Mouse (Mus musculus): ENCODE measurements at regions not wholly inside any gene's neighbourhood (a gene's known extent, or its start where the extent isn't known, plus 50 kb on each side); places are given as distances from the start of the nearest gene placed in this dataset.
A peak's percentile ranks its signal among the peaks of the same experiment; 100 is the strongest.

DNA sequence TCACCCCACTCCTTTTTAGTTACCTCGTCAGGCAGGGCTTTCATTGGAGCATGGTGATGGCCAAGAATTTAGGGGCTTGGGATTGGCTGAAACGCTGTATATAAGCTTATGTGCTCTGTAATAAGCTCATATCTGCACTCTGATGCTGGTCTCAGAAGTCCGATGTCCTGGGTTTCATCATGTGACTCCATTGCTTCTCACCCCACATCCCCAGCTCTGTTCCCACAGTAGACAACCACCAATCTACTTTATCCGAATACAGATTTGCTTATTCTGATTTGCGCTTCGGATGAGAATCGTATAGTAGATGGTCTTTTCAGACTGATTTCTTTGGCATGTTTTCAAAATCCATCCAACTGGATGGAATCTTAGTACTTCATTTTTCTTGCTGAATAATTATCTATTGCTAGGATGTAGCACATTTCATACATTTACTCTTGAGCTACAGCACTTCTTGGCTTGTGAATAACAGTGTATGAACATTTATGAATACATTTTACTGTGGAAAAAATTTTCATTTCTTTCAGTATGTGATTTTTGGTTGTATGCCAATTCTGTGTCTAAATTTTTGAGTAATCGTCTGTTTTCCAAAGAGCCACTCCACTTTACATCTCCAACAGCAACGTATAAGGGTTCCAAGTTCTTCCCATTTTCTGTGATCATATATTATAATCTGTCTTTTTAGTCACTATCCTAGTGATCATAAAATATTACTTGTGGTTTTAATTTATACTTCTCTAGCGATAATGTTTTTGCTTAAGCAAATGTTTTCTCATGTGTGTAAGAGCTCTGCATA, 185.7 kb downstream of the Hace1 start:
- no peak for DNase-seq (ENCODE audit: low spot score)

DNA sequence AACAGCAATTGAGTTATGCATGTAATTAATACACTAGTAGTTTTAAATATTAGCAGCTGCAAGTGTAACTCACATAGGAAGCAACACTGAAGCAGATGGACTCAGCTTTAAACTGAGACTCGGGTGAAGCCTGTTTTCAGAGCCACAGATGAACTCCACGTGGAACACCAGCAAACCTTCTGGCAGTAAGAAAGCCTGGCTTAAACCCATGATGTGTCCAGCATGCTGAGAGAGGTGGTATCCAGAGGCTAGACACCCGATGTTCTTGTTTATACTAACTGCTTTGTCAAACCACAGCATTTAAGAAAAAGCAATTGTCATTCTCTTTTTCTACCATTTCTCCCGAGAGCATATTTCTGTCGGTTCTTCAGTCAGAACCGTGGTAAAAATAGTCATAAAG, 202.1 kb downstream of the Hace1 start:
- DNase-seq (ENCODE audit: low spot score), result no peak

DNA sequence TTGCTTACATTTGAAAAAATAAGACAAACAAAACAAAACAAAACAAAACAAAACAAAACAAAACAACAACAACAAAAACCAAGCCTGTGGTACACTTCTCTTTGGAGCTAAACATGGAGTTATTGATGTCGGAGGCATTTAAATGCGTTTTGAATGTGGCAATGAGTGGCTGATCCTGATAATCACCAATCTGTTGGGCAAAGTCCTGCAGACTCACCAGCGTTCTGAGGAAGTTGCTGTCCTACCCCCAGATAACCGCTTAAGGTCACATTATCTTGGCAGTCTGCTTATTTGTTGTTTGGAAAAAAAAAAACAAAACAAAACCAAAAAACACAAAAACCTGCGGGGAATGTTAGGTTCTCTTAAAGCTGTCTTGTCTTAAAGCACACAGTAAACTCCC, 205.4 kb downstream of the Hace1 start:
- DNase-seq (ENCODE audit: low spot score), result no peak

DNA sequence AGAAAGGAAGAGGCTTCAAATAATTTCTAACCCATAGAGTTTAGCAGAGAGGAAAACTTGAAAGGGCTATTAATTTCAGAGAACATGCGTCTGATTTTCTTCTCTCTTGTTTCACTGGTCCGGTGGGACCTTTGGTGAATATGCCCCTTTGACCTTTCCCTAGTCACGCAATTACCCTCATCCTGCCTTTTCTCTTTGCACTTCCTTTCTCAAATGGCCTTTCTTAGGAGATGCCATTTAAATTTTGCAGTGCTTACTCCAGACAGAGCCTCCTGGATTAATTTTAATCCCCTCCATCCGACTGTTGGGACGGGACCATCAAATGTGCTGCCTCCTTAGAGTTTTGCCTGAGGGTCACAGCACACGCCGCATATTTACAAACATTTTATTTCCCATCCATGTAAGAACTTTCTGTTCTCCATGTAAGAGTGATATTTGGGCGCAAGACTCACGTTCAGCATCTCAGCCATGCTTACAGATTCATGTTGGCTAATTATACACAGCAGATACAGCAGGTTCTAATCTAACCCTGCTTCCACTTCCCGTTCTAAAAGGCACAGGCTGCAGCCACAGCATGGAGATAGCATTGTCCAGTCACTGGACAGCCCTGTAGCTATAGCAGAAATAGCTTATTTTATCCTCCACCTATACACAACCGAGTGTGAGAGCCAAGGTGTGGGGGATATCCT, 206.0 kb downstream of the Hace1 start:
- DNase-seq (ENCODE audit: low spot score), result no peak

DNA sequence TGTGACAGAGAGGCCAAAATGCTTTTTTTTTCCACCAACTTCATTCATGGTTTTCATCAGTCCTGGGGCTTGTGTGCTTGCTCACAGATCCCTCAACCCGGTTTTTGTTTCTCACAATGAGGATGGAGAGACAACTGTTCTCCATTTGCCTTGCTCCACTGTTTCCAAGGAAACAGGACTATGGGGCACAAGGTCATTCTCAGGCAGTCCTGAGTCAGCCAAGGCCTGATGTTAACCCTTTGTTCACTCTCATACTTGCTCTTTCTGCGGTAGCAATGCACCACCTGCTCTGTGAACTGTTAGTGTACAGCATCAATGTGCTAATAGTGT, 206.5 kb downstream of the Hace1 start:
- DNase-seq (ENCODE audit: low spot score), result no peak

DNA sequence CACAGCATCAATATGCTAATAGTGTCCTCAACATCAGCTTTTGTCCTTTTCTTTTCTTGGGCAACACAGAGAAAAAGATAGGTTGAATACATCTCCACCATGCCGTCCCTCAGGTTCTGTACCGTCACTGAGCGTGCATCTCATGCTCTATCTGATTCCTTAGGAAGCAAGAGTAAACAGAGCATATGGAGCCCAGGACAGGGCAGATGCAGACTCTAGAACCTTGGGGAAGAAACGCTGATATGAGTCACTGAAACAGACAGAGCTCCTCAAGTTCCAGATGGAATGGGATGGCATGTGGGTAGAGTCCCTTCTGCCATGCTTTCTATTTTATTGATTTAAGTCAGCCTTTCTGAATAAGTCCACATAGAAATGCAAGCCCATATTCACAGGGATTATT, 206.9 kb downstream of the Hace1 start:
- no peak for DNase-seq (ENCODE audit: low spot score)

DNA sequence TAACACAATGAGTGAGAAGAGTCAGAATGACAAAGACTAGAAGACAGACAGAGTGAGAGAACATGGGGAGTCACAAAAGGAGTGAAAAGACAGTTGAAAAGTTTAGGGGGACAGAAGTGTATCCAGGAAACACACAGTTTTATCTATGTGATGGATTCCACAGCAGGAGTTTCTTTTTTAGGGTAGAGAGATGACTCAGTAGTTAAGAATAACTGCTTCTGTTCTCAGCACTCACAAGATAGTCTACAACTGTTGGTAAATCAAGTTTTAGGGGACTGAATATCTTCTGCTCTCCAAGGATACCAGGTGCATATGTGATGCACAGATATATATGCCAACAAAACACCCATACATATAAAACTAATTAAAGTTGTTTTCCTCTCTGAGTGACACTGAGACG, 210.7 kb downstream of the Hace1 start:
- DNase-seq (ENCODE audit: low spot score), result no peak

DNA sequence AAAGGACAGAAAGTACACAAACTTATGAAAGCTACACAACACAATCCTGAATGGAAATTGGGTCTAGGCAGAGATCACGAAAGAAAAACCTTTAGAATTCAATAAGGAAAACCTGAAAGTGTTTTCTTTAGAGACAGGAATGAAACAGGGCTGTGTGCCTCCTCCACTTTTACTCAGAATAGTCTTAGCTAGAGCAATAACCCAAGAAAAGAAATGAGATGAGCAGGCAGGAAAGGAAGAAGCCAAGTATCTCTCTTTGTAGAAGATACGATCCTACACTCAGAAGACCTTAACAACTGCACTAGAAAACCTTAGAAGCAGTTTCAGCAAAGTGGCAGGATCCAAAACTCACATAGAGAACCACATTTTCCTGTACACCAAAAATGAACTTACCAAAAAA, 218.0 kb downstream of the Hace1 start:
- DNase-seq (ENCODE audit: low spot score), result no peak

DNA sequence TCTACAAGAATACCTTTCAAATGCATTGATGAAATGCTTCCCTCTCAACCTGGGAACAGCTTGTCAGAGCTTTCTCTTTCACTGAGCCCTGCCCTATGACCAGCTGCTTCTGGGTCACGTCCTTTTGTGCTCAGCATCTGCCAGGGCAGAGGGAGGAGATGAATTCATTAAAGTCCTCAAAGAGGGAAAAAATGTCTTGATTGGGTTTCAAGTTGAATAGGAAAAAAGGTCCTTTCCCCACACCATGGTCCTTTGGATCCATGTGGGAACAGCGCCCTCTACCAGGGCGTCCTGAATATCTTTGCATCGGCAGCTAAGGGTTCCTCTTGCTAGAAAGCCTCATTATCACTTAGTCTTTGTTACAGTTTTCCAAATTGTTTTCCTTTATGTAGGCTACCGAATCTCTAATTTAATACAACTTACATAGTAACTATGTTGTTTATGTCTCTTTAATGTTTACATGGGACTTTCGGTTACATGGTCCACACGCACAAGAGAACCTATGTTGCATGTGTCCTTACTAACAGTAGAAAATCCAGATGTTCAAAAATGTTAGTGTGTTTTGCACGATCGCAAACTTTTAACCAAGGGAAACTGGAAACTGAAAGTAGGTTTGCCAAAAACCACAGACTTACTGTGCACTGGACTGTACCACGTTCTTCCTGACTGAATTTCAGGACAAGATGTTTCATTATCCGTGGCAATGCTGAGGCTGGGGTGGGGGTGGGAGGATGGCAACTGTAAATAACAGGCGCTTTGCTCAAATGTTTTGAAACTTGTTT, 222.6 kb downstream of the Hace1 start:
- peak; percentile 15 for DNase-seq (ENCODE audit: low spot score)

DNA sequence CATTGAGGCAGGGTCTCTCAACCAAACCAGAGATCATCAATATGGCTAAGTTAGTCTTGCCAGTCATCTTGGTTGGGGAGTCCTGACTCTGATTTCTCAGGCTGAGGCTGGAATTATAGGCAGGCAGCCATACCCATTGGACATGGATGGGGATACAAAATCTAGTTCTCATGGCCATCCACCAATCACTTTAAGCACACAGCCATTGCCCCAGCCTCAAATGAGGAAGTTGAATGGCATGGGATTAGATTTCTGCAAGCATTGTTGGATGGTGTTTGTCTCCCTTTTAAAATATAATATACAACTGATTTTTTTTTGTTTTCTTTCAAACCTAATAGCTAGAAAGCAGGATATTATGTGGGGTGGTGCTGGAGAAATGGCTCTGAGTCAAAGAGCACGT, 223.8 kb downstream of the Hace1 start:
- DNase-seq (ENCODE audit: low spot score), result no peak

DNA sequence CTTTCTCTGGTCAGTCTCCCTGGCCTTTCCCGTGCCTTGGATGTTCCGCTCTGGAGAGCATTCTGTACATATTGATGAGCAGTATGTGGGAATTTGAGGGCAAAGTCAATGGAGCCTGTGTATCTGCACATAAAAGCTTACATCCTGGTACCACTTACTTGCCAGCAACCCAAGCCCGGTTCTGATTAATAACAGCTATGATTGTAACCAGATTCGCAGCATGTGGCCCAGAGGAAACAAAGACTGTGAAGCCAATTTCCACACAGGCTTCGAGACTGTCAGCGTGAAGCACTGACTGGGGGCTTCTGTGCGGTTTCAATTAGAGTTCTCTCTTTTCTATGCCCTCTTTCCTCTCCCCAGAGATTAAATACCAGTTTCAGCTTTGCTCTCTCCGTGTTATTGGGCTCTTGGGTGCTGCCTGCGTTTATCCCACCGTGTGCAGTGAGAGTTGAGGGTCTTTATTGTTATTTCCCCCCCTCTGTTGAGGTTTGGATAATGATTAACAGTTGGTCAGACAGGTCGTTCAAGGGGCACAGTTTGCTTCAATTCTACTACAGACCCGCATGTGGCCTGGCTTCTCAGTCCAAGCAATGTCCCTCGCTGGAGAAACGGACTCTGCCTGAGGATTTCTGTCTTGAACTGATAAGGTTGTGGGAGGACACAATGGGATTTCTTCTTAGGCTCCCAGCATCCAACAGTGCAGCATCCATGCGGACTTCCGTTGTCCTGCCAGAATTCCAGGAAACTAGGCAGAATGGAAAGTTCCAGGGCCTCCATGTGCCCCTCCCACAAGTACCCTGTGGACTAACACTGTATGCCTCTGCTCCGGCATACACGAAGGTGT, 229.6 kb downstream of the Hace1 start:
- DNase-seq (ENCODE audit: low spot score), result no peak

DNA sequence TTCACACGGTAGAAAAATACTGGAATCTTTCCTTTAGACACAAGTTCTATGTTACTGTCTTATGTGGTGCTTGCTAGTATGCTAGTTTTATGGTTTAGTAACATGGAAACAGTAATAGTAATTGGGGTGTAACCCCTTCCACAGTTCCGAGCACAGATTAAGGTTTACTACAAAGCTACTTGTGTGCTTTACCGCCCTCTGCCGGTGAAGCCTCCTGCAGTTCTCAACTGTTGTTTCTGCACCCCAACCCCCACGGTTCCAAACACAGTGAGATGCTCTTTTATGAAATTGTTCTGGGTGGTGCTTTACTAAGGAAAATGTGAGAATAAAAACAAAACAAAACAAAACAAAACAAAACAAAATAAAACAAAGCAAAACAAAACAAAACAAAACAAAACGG, 234.3 kb downstream of the Hace1 start:
- no peak for DNase-seq (ENCODE audit: low spot score)

DNA sequence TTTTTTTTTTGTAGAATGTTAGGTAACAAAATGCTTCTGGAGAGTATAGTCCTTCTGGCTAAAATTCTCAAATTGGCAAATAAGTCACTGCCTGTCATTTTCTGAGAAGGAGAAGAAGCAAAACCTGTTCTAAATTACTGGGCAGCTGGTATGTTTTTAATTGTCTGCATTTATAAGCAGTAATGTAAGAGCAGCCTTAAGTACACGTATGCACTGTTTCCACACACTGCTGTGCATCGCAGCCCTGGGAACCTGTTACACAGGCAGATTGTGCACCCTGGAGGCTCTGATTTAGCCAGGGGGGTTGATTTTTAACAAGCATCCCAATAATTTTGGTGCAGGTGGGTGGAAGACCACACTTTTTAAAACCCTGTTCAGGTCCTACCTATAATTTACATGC, 236.2 kb downstream of the Hace1 start:
- DNase-seq (ENCODE audit: low spot score), result no peak

DNA sequence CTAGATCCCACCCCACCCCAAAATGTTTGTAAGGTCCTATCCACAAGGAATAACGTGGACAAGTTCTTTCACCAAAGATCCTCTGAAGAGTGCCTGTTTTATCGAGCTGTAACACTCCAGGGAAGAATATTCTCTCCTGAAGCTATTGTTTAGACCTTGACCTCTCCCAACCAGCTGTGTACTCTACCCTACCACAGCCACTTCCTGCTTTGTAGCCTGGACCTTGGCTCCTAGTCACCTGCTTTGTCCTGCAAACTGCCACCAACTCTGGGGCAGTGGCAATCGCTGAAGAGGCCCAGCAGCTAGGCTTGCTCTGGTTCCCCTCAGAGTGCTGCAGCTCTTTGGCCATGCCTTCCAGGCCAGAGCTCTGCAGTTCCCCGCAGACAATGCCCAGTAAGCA, 239.1 kb downstream of the Hace1 start:
- DNase-seq (ENCODE audit: low spot score), result no peak

DNA sequence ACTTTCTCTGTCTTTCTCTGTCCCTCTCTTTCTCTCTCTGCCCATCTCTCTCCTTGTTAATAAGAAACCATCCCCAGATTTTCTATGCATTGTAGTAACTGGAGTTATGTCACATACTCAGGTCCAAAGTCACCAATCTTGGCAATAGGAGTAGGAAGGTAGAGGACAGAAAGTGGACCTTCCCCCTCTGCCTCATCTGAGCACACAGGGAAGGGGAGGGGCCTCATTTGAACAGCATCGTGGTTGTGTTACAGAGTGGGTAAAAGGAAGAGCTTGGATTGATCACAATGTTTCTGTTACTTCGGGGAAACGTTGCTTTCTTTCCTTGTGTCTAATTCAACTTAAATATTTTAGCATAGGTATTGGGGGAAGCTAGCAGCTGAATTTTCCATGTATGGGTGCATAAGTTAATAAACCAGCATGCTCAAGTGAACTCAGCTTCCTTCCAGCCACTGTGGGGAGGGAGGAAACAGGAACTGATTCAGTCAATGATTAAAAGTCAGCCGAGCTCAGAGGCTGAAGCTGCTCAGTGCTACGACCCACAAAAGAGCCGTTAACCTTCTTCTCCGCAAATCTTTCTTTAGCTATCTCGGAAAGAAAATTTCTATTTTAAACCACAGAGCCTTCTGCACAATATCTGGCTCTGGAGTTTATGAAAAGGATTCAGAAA, 243.5 kb downstream of the Hace1 start:
- no peak for DNase-seq (ENCODE audit: low spot score)

DNA sequence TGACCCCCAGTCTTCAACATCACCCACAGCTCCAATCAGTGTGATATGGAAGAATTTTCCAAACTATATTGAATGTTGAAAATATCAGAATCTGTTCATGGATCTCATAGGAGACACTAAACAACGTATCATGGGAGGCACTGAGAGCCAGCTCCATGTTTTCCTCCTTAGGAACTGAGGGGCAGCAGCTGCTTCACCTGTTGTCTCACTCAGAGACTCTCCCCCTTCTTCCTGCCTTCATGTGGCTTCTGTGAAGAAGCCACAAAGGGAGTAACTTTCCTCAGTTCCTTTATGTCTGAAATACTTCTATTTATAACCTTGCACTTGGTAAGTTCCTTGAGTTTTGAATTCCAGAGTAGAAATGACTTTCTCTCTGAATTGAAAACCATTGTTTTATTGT, 244.6 kb downstream of the Hace1 start:
- no peak for DNase-seq (ENCODE audit: low spot score)

DNA sequence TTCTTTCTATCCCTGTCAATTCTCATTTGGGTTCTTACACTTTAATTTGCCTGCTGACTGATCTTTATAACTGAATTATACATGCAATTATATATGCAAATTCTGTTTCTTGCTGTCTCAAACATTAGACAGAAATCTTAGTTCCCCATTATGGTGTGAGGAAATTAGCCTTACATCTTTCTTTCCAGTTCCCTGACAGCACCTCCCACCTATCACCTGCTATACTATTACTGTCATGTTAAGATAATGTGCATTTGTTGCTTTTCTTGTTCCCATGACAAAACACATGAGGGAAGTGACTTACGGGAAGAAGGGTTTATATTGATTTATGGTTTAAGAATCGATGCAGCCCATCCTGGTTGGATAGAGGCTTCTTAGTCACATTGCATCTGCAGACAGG, 246.0 kb downstream of the Hace1 start:
- no peak for DNase-seq (ENCODE audit: low spot score)

DNA sequence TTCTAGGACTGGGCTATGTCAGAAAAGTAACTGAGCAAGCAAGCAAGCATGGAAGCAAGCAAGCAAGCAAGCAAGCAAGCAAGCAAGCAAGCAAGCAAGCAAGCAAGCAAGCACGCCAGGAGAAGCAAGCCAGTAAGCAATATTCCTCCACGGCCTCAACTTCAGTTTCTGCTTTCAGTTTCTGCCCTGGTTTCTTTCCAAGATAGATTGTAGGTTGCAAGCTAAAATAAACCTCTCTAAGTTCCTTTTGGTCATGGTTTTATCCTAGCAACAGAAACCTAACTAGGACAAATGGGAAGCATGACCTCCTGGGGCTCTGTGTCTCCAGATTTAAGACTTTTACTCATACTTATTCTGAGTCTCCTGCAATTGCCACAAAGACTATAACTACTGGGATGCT, 271.0 kb downstream of the Hace1 start:
- no peak for DNase-seq (ENCODE audit: low spot score)

DNA sequence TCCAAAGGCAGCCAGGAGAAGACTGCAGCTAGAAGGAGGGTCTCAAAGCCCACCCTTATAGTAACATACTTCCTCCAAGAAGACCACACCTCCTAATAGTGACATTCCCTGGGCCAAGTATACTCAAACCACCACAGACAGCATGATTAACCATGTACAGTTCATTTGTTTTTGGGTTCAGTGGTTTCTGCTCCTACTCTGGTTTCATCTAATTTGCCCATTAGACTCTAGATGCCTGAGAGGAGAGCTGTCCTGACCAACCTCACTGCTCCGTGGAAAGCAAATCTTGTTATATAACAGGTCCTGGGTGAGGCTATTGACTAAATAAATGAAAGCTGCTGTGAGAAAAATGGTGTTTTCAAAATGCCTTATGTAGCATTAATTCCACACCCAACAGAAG, 272.2 kb downstream of the Hace1 start:
- DNase-seq (ENCODE audit: low spot score), result no peak

DNA sequence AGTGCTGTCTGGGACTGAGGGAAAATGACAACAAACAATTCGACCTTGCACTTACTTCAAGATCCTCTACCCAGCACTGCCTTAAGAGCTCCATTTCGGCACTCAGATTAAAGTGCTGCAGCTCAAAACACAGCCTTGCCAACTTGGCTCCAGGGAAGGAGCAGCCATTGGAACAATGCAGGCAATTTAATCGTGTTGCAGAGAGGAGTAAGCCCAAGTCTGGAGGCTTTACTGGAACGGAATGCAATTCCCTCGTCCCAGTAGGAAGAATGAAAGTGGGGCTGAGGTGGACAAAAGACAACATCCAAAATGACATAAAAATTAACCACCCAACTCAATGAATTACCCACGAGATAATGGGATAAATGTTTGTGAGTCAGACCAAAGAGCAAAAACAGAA, 273.0 kb downstream of the Hace1 start:
- no peak for DNase-seq (ENCODE audit: low spot score)

DNA sequence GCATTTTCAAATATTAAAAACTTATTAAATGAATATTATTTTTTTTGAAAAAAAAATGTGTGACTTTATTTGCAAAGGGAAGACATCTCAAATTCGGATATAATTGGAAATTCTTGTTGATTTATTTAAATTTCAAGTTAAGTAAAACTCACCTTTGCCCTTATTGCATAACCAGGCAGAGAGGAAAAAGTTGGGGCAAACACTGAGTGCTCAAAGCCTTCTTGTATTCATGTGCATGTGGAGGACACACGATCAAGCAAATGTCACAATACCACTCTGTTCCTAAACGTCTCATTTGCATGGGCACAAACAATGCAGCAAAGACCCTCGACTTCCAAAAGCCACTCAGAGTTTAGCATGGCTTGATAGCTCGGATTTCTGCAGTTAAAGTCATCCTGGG, 275.1 kb downstream of the Hace1 start:
- no peak for DNase-seq (ENCODE audit: low spot score)

DNA sequence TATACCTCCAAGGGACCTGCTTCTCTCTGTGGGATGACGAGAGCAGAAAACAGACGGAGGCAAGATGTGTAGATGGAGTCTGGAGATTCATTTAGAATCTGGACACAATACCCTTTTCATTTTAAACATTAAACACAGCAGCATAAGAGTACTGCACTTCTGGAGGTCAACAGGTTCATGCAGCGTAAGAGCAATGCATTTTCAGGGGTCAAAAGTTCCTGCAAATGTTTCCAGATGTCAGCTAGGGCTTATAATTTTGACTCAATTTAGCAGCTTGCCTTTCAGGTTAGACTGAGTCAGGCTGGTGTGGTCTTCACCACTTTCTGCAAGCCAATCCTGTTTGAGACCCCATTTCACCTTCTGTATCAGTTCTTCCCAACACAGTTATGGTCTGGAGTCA, 277.9 kb downstream of the Hace1 start:
- DNase-seq (ENCODE audit: low spot score), result no peak
